Mouse (Mus musculus) C2C12 (cell line): Measurements from ENCODE around the gene Gdnf. TPM values are rescaled to one million over a fixed set of nuclear protein-coding genes. Genes with fewer than 3 reads are reported as not detected.

Source experiments
- H3K27me3 ChIP-seq: one replicate; pipeline ENCODE4 v1.6.1; 2011; ENCODE audit not compliant: control insufficient read depth, insufficient read depth, insufficient read length
- H3K36me3 ChIP-seq: one replicate; pipeline ENCODE4 v1.6.1; 2011; ENCODE audit not compliant: control insufficient read depth, insufficient read depth
- H3K4me3 ChIP-seq: one replicate; pipeline ENCODE4 v1.5.1; 2011; ENCODE audit warnings: mild to moderate bottlenecking, control low read depth; ENCODE audit not compliant: poor library complexity, insufficient read depth, severe bottlenecking
- H3K79me2 ChIP-seq: one replicate; pipeline ENCODE4 v1.6.1; 2011; ENCODE audit not compliant: control insufficient read depth, insufficient read depth
- H3K79me3 ChIP-seq: one replicate; pipeline ENCODE4 v1.6.1; 2011; ENCODE audit warnings: low read depth, control low read depth
- H3ac ChIP-seq: one replicate; pipeline ENCODE3; 2011; ENCODE audit warnings: low read depth; ENCODE audit not compliant: control insufficient read depth, insufficient read length
- CEBPB ChIP-seq: IDR thresholded peaks from one replicate; pipeline ENCODE4 v1.6.1; 2011; ENCODE audit warnings: low read depth, mild to moderate bottlenecking, control low read depth, moderate library complexity
- CTCF ChIP-seq: IDR thresholded peaks from one replicate; pipeline ENCODE4 v1.5.1; 2011; ENCODE audit not compliant: control insufficient read depth, insufficient read depth, insufficient read length
- FOSL1 ChIP-seq: IDR thresholded peaks from one replicate; pipeline ENCODE4 v1.8.0; 2011; ENCODE audit warnings: mild to moderate bottlenecking, low read length; ENCODE audit not compliant: poor library complexity, insufficient read depth, severe bottlenecking
- MAX ChIP-seq: IDR thresholded peaks from one replicate; pipeline ENCODE4 v1.6.1; 2011; ENCODE audit warnings: mild to moderate bottlenecking, control low read depth
- MYOD1 ChIP-seq: IDR thresholded peaks from one replicate; pipeline ENCODE4 v1.6.1; 2011; ENCODE audit warnings: low read depth; ENCODE audit not compliant: control insufficient read depth, insufficient read length
- MYOG ChIP-seq: IDR thresholded peaks from one replicate; pipeline ENCODE4 v1.6.1; 2011; ENCODE audit not compliant: control insufficient read depth, insufficient read length; ENCODE audit errors: extremely low read depth
- USF1 ChIP-seq: IDR thresholded peaks from one replicate; pipeline ENCODE4 v1.6.1; 2011; ENCODE audit warnings: low read depth, mild to moderate bottlenecking, control low read depth, moderate library complexity
- polyA plus RNA-seq: library from polyadenylated mRNA; unstranded; fragments of >200 nt; fragmentation: generic; extraction: Trizol; gene quantifications from one replicate; pipeline ENCODE4 v1.2.1, GENCODE M21; 2012; ENCODE audit warnings: missing spikeins

The Gdnf gene
- polyA plus RNA-seq, 1 experiment, result 4.2 TPM

DNA sequence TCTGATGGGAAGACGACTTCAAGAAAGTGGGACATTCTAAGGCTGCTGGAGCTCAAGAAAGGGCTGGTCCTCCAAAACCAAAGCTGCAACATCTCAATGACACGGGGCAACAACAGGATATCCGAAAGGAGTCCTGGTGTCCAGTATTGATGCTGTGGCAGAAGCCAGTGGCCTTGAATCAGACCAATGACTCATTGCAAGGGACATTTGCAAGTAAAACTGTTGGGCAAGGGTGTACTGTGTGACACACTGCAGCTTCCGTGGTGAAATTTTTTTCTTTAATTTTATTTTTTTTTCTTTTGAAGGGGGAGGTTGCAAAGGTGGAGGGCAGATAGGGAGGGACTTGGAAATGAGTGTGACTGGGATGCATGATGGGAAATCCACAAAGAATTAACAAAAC is 31.8 kb downstream of the Gdnf start:
- Histone ChIP-seq H3K27me3 (no peaks in the 10 kb centered on the region), H3K36me3 (no peaks in the 10 kb centered on the region), H3ac (no peak overlapping the region), H3K79me2 (no peaks in the 10 kb centered on the region), H3K79me3 (no peaks in the 10 kb centered on the region), H3K4me3 (no peak overlapping the region)
- TF ChIP-seq MAX, result no peak
- TF ChIP-seq CTCF, result no peak
- TF ChIP-seq FOSL1, result peak; percentile 52
- no peak for TF ChIP-seq USF1
- no peak for TF ChIP-seq MYOG
- peak; percentile 74 for TF ChIP-seq CEBPB
- no peak for TF ChIP-seq MYOD1

- Histone ChIP-seq H3K36me3 (no peaks in the 10 kb centered on the region), H3K79me3 (no peaks in the 10 kb centered on the region), H3K4me3 (no peak overlapping the region), H3K79me2 (no peaks in the 10 kb centered on the region), H3ac (no peak overlapping the region), H3K27me3 (no peaks in the 10 kb centered on the region)
- no peak for TF ChIP-seq MAX
- no peak for TF ChIP-seq MYOG
- TF ChIP-seq MYOD1, result no peak
- no peak for TF ChIP-seq CEBPB
- TF ChIP-seq CTCF, result no peak
- TF ChIP-seq USF1, result no peak
- no peak for TF ChIP-seq FOSL1
Observed at GRCm38 (mm10) chr15:7857418-7857817, 46.8 kb downstream of the Gdnf start.

GRCm38 (mm10) chr15:7858841-7859240 is 48.2 kb downstream of the Gdnf start:
- Histone ChIP-seq H3K36me3 (no peaks in the 10 kb centered on the region), H3K79me2 (no peaks in the 10 kb centered on the region), H3ac (no peak overlapping the region), H3K4me3 (no peak overlapping the region), H3K27me3 (no peaks in the 10 kb centered on the region), H3K79me3 (no peaks in the 10 kb centered on the region)
- TF ChIP-seq CEBPB (no peak), MAX (no peak), USF1 (no peak), FOSL1 (peak; percentile 16)

GRCm38 (mm10) chr15:7862890-7863289 is 52.2 kb downstream of the Gdnf start:
- Histone ChIP-seq H3K4me3 (no peak overlapping the region), H3ac (no peak overlapping the region), H3K36me3 (no peaks in the 10 kb centered on the region), H3K79me3 (no peaks in the 10 kb centered on the region), H3K79me2 (no peaks in the 10 kb centered on the region), H3K27me3 (no peaks in the 10 kb centered on the region)
- TF ChIP-seq USF1 (no peak), CEBPB (peak; percentile 86), MYOG (no peak), FOSL1 (peak; percentile 100), CTCF (no peak), MAX (peak; percentile 80), MYOD1 (peak; percentile 87)

DNA sequence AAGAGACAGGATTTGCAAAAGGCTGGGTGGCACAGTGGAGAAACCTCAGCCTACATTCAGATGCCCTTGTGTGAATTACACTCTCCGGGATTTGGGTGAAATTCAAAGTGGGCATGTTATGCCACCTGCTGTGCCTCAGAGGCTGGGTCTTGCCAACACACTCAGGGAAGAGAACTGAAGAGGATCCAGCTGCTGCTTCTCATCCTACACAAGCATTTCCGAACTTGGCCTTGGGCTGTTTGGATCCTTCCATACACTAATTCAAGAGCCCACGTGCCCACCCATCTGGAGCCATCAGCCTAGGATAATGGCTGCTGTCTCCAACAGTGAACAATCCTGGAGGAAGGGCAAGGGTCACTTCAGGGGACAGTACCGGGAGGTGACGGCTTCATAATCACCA is 52.7 kb downstream of the Gdnf start:
- H3K79me3 ChIP-seq, result no peaks in the 10 kb centered on the region
- no peak overlapping the region for H3K4me3 ChIP-seq
- TF ChIP-seq USF1 (peak; percentile 81), MYOD1 (peak; percentile 44), FOSL1 (no peak), CTCF (no peak)
- H3K36me3 ChIP-seq, result no peaks in the 10 kb centered on the region
- no peaks in the 10 kb centered on the region for H3K27me3 ChIP-seq
- H3K79me2 ChIP-seq, result no peaks in the 10 kb centered on the region
- H3ac ChIP-seq, result peak overlapping the region; percentile 36

GRCm38 (mm10) chr15:7865305-7865704 is 54.7 kb downstream of the Gdnf start:
- H3K79me3 ChIP-seq, result no peaks in the 10 kb centered on the region
- no peaks in the 10 kb centered on the region for H3K27me3 ChIP-seq
- no peak overlapping the region for H3K4me3 ChIP-seq
- no peaks in the 10 kb centered on the region for H3K79me2 ChIP-seq
- H3K36me3 ChIP-seq, result no peaks in the 10 kb centered on the region
- H3ac ChIP-seq, result no peak overlapping the region
- TF ChIP-seq USF1, result no peak
- TF ChIP-seq MAX, result no peak
- no peak for TF ChIP-seq CTCF
- peak; percentile 89 for TF ChIP-seq CEBPB
- no peak for TF ChIP-seq FOSL1
- no peak for TF ChIP-seq MYOG
- no peak for TF ChIP-seq MYOD1
